Mouse (Mus musculus) limb, embryonic 12.5 days (tissue): ENCODE data around the gene Ola1. TPM values are rescaled to one million over a fixed set of nuclear protein-coding genes. Genes with fewer than 3 reads are reported as not detected.
A peak's percentile ranks its signal among the peaks of the same experiment; 100 is the strongest.

Source experiments
- ATAC-seq: fragments of 200-750 bp; cut with Nextera tagmentation; 2 replicates; pipeline ENCODE4 v1.8.0; 2017; ENCODE audit warnings: low read depth, moderate TSS enrichment; ENCODE audit not compliant: insufficient number of reproducible peaks, insufficient read depth, low FRiP score, low TSS enrichment
- H3K27ac ChIP-seq: fragments of 300-500 bp; sonication (generic); 2 replicates; pipeline ENCODE4 v1.5.1; 2016; ENCODE audit warnings: mild to moderate bottlenecking, moderate library complexity
- H3K27me3 ChIP-seq: fragments of 300-500 bp; sonication (generic); 2 replicates; pipeline ENCODE4 v1.6.1; 2016; ENCODE audit warnings: mild to moderate bottlenecking, moderate library complexity
- H3K36me3 ChIP-seq: fragments of 300-500 bp; sonication (generic); 2 replicates; pipeline ENCODE4 v1.6.1; 2016; ENCODE audit warnings: mild to moderate bottlenecking, moderate library complexity
- H3K4me1 ChIP-seq: fragments of 300-500 bp; sonication (generic); replicated peaks from 2 replicates; pipeline ENCODE4 v1.6.1; 2016
- H3K4me2 ChIP-seq: fragments of 300-500 bp; sonication (generic); 2 replicates; pipeline ENCODE4 v1.6.1; 2016; ENCODE audit warnings: mild to moderate bottlenecking, moderate library complexity
- H3K4me3 ChIP-seq: fragments of 300-500 bp; sonication (generic); replicated peaks from 2 replicates; pipeline ENCODE4 v1.5.1; 2016; ENCODE audit warnings: mild to moderate bottlenecking
- H3K9ac ChIP-seq: fragments of 300-500 bp; sonication (generic); replicated peaks from 2 replicates; pipeline ENCODE4 v1.6.1; 2016; ENCODE audit warnings: mild to moderate bottlenecking, moderate library complexity
- H3K9me3 ChIP-seq: fragments of 300-500 bp; sonication (generic); 2 replicates; pipeline ENCODE4 v1.6.1; 2016; ENCODE audit warnings: mild to moderate bottlenecking, moderate library complexity
- WGBS: fragments of 180-500 bp; shearing (Covaris S2); methylation state at CpG from one replicate; pipeline ENCODE4 v1.1.7; 2016; 5-methylcytosine and 5-hydroxymethylcytosine counted together
- polyA plus RNA-seq: library from polyadenylated mRNA; unstranded; fragments of >200 nt; fragmentation: Nextera tagmentation; extraction: Ambion mirVana; gene quantifications from 2 replicates; pipeline ENCODE4 v1.2.1, GENCODE M21; 2016

The Ola1 gene
- polyA plus RNA-seq, 1 experiment from 2014 or later, result 121 TPM

DNA sequence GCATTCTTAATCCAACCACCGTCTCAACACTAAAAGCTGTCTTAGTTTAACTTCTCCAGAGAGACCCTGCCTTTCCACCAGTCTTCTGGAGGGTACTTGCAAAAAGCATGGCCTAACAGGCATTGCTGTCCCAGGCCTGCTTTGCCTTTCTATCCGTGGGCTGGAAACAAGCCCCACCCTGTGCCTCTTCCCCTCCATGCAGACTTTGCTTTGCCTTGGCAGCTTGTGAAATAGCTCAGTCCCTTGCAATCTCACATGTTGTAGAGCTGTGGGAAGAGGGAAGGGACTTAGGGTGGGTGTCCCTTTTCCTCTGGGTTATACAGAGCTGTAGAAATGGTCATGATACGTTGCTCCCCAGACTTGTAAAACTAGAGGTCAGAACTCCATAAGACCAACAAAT is 12.4 kb upstream of the Ola1 start:
- peaks cover 7% of the 10 kb centered on the region; the same call in 1 of the 2 replicates for H3K4me1 ChIP-seq
- WGBS, result 49% methylated on average over 3 of the region's 3 CpGs
- H3K4me2 ChIP-seq, result no peak overlapping the region
- no peak overlapping the region for H3K27ac ChIP-seq
- no peak overlapping the region for H3K4me3 ChIP-seq
- no peaks in the 10 kb centered on the region for H3K36me3 ChIP-seq
- no peak for ATAC-seq
- no peaks in the 10 kb centered on the region for H3K9me3 ChIP-seq
- no peaks in the 10 kb centered on the region for H3K27me3 ChIP-seq
- H3K9ac ChIP-seq, result no peak overlapping the region

GRCm38 (mm10) chr2:73213871-73214659 is 4.7 kb downstream of the Ola1 start:
- WGBS, result under 1% methylated on average over 68 of the region's 68 CpGs
- peak; percentile 97 for ATAC-seq
- peak overlapping the region; percentile 62 for H3K27ac ChIP-seq
- peak overlapping the region; percentile 92 for H3K4me3 ChIP-seq
- H3K4me1 ChIP-seq, result peaks cover 14% of the 10 kb centered on the region
- peak overlapping the region; percentile 94 for H3K4me2 ChIP-seq
- no peaks in the 10 kb centered on the region for H3K27me3 ChIP-seq
- peaks cover 24% of the 10 kb centered on the region for H3K36me3 ChIP-seq
- peak overlapping the region; percentile 84 for H3K9ac ChIP-seq
- no peaks in the 10 kb centered on the region for H3K9me3 ChIP-seq

DNA sequence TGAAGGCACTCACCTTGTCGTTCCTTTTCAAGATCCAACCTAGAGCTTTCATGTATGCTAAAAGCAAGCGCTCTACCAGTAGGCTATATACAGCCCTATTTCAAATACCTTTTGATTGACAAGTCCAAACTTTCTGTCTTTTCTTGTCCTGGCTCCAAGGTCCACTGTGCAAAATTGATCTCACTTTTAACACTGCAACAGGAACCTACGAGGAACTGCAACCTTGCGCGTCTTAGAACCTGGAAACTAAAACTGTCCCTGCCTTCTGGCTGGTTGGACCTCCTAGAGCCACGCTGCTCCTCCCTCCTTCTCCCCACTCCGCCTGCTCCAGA is 5.2 kb downstream of the Ola1 start:
- Histone ChIP-seq H3K4me1 (peaks cover 14% of the 10 kb centered on the region), H3K9me3 (no peaks in the 10 kb centered on the region), H3K4me2 (peak overlapping the region; percentile 94), H3K27ac (peak overlapping the region; percentile 62; the same call in 1 of the 2 replicates), H3K36me3 (peaks cover 26% of the 10 kb centered on the region), H3K27me3 (no peaks in the 10 kb centered on the region), H3K9ac (peak overlapping the region; percentile 84), H3K4me3 (peak overlapping the region; percentile 92)
- ATAC-seq, result no peak
- WGBS, result 22% methylated on average over 7 of the region's 7 CpGs

DNA sequence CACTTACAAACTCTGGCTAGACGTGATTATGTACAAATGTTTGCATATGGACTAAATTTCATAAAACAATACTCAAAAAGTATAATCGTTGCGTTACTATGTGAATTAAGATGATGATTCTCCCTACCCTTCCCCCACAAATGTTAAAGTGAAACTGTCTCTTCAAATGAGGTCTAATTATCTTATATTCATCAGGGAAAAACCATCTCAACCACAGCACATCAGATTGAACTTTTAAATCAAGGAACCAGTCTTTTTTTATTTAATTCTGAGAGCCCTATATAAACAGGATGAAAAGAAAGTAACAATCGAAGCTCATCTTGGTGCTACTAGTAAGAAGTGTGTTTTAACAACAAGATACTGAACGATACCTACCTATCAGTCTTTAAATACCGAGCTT is 14.4 kb downstream of the Ola1 start:
- H3K36me3 ChIP-seq, result peaks cover 22% of the 10 kb centered on the region
- no peaks in the 10 kb centered on the region for H3K4me1 ChIP-seq
- H3K9me3 ChIP-seq, result no peaks in the 10 kb centered on the region
- H3K4me3 ChIP-seq, result no peak overlapping the region
- H3K27me3 ChIP-seq, result no peaks in the 10 kb centered on the region
- WGBS, result 90% methylated on average over 6 of the region's 6 CpGs
- H3K27ac ChIP-seq, result no peak overlapping the region
- no peak overlapping the region for H3K4me2 ChIP-seq
- ATAC-seq, result no peak
- H3K9ac ChIP-seq, result no peak overlapping the region

DNA sequence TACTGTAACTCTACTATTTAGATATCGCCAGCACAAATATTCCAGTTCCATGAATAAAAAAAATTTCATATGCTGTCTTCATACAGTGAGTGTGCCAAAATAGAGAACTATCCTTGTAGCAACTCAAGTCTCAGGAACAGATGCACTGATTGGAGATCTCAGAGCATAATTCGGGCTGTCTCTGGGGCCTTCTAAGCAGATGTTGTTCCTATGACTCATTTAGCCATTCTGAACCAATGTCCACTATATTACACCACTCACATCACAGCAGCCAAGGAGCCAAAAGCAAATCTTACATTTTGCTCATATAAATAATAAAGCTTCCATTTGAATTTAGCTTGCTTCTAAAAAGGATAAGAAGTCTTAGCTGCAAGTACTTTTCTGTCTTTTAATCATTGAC is 30.2 kb downstream of the Ola1 start:
- Histone ChIP-seq H3K4me1 (peaks cover 21% of the 10 kb centered on the region), H3K27me3 (no peaks in the 10 kb centered on the region), H3K27ac (no peak overlapping the region), H3K9ac (no peak overlapping the region), H3K4me3 (no peak overlapping the region), H3K4me2 (no peak overlapping the region), H3K36me3 (no peaks in the 10 kb centered on the region), H3K9me3 (no peaks in the 10 kb centered on the region)
- no peak for ATAC-seq
- 92% methylated on average over 2 of the region's 2 CpGs for WGBS

- H3K4me1 ChIP-seq, result no peaks in the 10 kb centered on the region; the same call in 1 of the 2 replicates
- H3K9me3 ChIP-seq, result no peaks in the 10 kb centered on the region
- no peaks in the 10 kb centered on the region for H3K36me3 ChIP-seq
- H3K27me3 ChIP-seq, result no peaks in the 10 kb centered on the region
- H3K4me2 ChIP-seq, result no peak overlapping the region
- H3K4me3 ChIP-seq, result no peak overlapping the region
- WGBS, result 84% methylated on average over 3 of the region's 3 CpGs
- H3K9ac ChIP-seq, result no peak overlapping the region
- no peak for ATAC-seq
- no peak overlapping the region for H3K27ac ChIP-seq
Measured at GRCm38 (mm10) chr2:73185185-73185584, 33.5 kb downstream of the Ola1 start.

DNA sequence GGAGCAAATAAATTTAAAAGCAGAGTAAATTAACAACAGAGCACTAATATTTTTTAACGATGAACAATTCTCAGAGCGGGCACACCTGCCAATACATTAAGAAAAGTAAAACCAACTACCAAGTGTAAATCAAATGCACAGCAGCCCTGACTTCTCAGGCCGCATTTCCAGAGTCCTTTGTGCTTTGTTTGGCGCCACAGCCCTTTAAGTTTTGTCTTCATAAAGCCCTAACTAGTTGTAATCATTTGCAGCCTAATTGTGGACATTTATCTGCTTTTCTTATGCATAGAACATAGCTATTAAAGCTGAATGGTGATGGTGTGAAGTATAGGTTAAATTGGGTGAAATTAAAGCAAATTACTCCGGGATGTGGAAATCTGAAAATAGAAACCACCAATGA is 49.2 kb downstream of the Ola1 start:
- no peak overlapping the region for H3K4me3 ChIP-seq
- no peaks in the 10 kb centered on the region for H3K27me3 ChIP-seq
- H3K9ac ChIP-seq, result no peak overlapping the region
- no peak overlapping the region for H3K27ac ChIP-seq
- no peaks in the 10 kb centered on the region for H3K9me3 ChIP-seq
- H3K4me1 ChIP-seq, result peaks cover 21% of the 10 kb centered on the region
- H3K36me3 ChIP-seq, result no peaks in the 10 kb centered on the region
- 31% methylated on average over 5 of the region's 5 CpGs for WGBS
- ATAC-seq, result no peak
- H3K4me2 ChIP-seq, result no peak overlapping the region

- H3K4me2 ChIP-seq, result no peak overlapping the region
- no peak for ATAC-seq
- no peak overlapping the region for H3K27ac ChIP-seq
- H3K36me3 ChIP-seq, result no peaks in the 10 kb centered on the region
- 0 out of 2 replicates have a peak, but pooled peaks cover 3% of the 10 kb centered on the region for H3K9me3 ChIP-seq
- H3K27me3 ChIP-seq, result no peaks in the 10 kb centered on the region
- no peak overlapping the region for H3K4me3 ChIP-seq
- H3K9ac ChIP-seq, result no peak overlapping the region
- H3K4me1 ChIP-seq, result peaks cover 21% of the 10 kb centered on the region
Measured at GRCm38 (mm10) chr2:73167126-73167525, 51.6 kb downstream of the Ola1 start.

DNA sequence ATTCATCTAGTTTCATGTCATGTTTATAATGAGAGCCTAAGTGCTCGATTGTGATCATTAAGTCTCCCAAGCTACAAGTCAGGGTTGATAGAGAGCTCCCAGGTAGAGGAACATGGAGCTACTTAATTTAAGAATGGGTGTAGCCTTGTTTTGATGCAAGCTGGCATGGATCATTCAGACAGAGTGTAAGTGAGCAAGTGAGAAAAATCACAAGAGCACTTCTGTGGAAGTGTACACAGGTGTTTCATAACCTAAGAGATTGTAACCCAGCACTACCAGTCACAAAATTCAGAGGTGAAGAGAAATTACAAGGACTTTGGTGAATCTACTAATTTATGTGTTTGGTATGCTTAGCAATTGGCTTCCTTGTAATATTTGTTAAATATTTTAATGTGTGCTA is 54.1 kb downstream of the Ola1 start:
- 70% methylated on average over 1 of the region's 1 CpGs for WGBS
- H3K4me2 ChIP-seq, result no peak overlapping the region
- no peaks in the 10 kb centered on the region for H3K27me3 ChIP-seq
- no peak overlapping the region for H3K4me3 ChIP-seq
- H3K9me3 ChIP-seq, result 0 out of 2 replicates have a peak, but pooled peaks cover 3% of the 10 kb centered on the region
- H3K27ac ChIP-seq, result no peak overlapping the region
- peaks cover 3% of the 10 kb centered on the region; the same call in 1 of the 2 replicates for H3K4me1 ChIP-seq
- no peaks in the 10 kb centered on the region for H3K36me3 ChIP-seq
- no peak for ATAC-seq
- H3K9ac ChIP-seq, result no peak overlapping the region

DNA sequence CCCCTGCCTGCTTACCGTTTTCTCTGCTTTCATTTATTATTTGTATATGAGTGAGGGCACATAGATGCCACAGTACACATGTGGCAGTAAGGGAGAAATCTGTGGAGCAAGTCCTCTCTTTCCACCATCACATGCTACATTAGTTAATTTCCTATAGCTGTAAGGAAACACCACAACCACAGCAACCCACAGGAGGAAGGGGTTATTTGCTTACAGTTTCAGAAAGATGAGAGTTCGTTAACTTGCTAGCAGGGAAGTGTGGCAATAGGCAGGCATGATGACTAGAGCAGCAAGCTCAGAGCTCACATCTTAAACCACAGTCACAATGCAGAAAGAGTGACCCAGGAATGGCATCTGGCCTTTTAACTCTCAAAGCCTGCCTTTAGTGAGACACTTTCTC is 58.0 kb downstream of the Ola1 start:
- Histone ChIP-seq H3K9me3 (0 out of 2 replicates have a peak, but pooled peaks cover 3% of the 10 kb centered on the region), H3K4me2 (no peak overlapping the region), H3K4me3 (no peak overlapping the region), H3K27me3 (no peaks in the 10 kb centered on the region), H3K4me1 (no peaks in the 10 kb centered on the region), H3K9ac (no peak overlapping the region), H3K36me3 (peaks cover 6% of the 10 kb centered on the region), H3K27ac (no peak overlapping the region)
- no peak for ATAC-seq
- 66% methylated on average over 2 of the region's 2 CpGs for WGBS

DNA sequence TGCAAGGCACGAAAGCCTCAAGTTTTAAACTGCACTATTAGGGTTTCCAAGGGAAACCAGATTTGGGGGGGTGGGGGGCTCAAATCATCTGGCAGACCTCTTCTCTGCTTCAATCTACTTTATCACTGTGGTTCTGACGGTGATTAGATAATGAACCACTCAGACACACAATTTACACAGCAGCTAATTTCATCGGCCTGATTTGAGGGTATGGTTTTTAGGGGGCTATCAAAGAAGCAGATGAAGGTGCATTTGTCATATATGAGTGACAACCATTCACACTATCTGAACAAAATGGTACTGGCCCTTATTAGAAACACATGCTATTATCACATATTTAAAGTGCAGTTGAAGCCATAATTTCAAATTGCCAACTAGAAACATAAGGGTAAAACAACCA is 61.5 kb downstream of the Ola1 start:
- Histone ChIP-seq H3K36me3 (peaks cover 22% of the 10 kb centered on the region), H3K4me1 (no peaks in the 10 kb centered on the region), H3K27me3 (no peaks in the 10 kb centered on the region), H3K4me3 (no peak overlapping the region), H3K9ac (no peak overlapping the region), H3K9me3 (no peaks in the 10 kb centered on the region), H3K4me2 (no peak overlapping the region), H3K27ac (no peak overlapping the region)
- WGBS, result 92% methylated on average over 3 of the region's 3 CpGs
- no peak for ATAC-seq

- H3K9me3 ChIP-seq, result no peaks in the 10 kb centered on the region
- WGBS, result 84% methylated on average over 3 of the region's 3 CpGs
- no peak overlapping the region for H3K27ac ChIP-seq
- H3K27me3 ChIP-seq, result no peaks in the 10 kb centered on the region
- peaks cover 5% of the 10 kb centered on the region for H3K4me1 ChIP-seq
- no peak overlapping the region for H3K4me3 ChIP-seq
- peaks cover 17% of the 10 kb centered on the region for H3K36me3 ChIP-seq
- H3K9ac ChIP-seq, result no peak overlapping the region
- no peak for ATAC-seq
- H3K4me2 ChIP-seq, result no peak overlapping the region
Measured at GRCm38 (mm10) chr2:73150526-73150925, 68.2 kb downstream of the Ola1 start.
